Mouse (Mus musculus): Measurements from ENCODE around the gene Hivep3.

The Hivep3 gene

GRCm38 (mm10) chr4:119733184-119733880, at the start of gene Hivep3:
Gene Hivep3 (plus strand): TSS chr4:119733784.
- DNase-seq (ENCODE audit: low spot score in 2 of 2), result peak; percentile 99

GRCm38 (mm10) chr4:119685746-119686145, 47.8 kb upstream of the Hivep3 start:
- DNase-seq (ENCODE audit: low spot score in 2 of 2), result no peak

GRCm38 (mm10) chr4:119698339-119698738, 35.2 kb upstream of the Hivep3 start:
- DNase-seq (ENCODE audit: low spot score in 2 of 2), result no peak

- DNase-seq (ENCODE audit: low spot score in 2 of 2), result no peak
Measured at GRCm38 (mm10) chr4:119701269-119701954, 32.2 kb upstream of the Hivep3 start.

GRCm38 (mm10) chr4:119703965-119704364, 29.6 kb upstream of the Hivep3 start:
- DNase-seq (ENCODE audit: low spot score in 2 of 2), result no peak

- no peak for DNase-seq (ENCODE audit: low spot score in 2 of 2)
Measured at GRCm38 (mm10) chr4:119707326-119707725, 26.3 kb upstream of the Hivep3 start.

GRCm38 (mm10) chr4:119707751-119708150, 25.8 kb upstream of the Hivep3 start:
- no peak for DNase-seq (ENCODE audit: low spot score in 2 of 2)

GRCm38 (mm10) chr4:119710208-119710607, 23.4 kb upstream of the Hivep3 start:
- DNase-seq (ENCODE audit: low spot score in 2 of 2), result no peak

- peak; percentile 15 to 43 for DNase-seq (ENCODE audit: low spot score in 2 of 2)
Measured at GRCm38 (mm10) chr4:119717443-119717842, 16.1 kb upstream of the Hivep3 start.

- DNase-seq (ENCODE audit: low spot score in 2 of 2), result no peak
Measured at GRCm38 (mm10) chr4:119721531-119721930, 12.1 kb upstream of the Hivep3 start.

GRCm38 (mm10) chr4:119726074-119726473, 7.5 kb upstream of the Hivep3 start:
- DNase-seq (ENCODE audit: low spot score in 2 of 2), result no peak

GRCm38 (mm10) chr4:119727871-119728270, 5.7 kb upstream of the Hivep3 start:
- no peak for DNase-seq (ENCODE audit: low spot score in 2 of 2)

GRCm38 (mm10) chr4:119733942-119734341, 358 bp downstream of the Hivep3 start:
- DNase-seq (ENCODE audit: low spot score in 2 of 2), result peak in 1 of 2 experiments; percentile 24

- DNase-seq (ENCODE audit: low spot score in 2 of 2), result peak in 1 of 2 experiments; percentile 20
Measured at GRCm38 (mm10) chr4:119734352-119734751, 768 bp downstream of the Hivep3 start.

- no peak for DNase-seq (ENCODE audit: low spot score in 2 of 2)
Measured at GRCm38 (mm10) chr4:119738641-119739040, 5.1 kb downstream of the Hivep3 start.

GRCm38 (mm10) chr4:119739301-119740062, 5.9 kb downstream of the Hivep3 start:
- DNase-seq (ENCODE audit: low spot score in 2 of 2), result no peak

- DNase-seq (ENCODE audit: low spot score in 2 of 2), result no peak
Measured at GRCm38 (mm10) chr4:119748341-119748740, 14.8 kb downstream of the Hivep3 start.

- DNase-seq (ENCODE audit: low spot score in 2 of 2), result no peak
Measured at GRCm38 (mm10) chr4:119750157-119750556, 16.6 kb downstream of the Hivep3 start.

GRCm38 (mm10) chr4:119750681-119751211, 17.2 kb downstream of the Hivep3 start:
- DNase-seq (ENCODE audit: low spot score in 2 of 2), result no peak

- no peak for DNase-seq (ENCODE audit: low spot score in 2 of 2)
Measured at GRCm38 (mm10) chr4:119751408-119752006, 17.9 kb downstream of the Hivep3 start.

GRCm38 (mm10) chr4:119759574-119760233, 26.1 kb downstream of the Hivep3 start:
- DNase-seq (ENCODE audit: low spot score in 2 of 2), result peak; percentile 49 to 53

Measured in right cerebral cortex, adult 2 months (tissue).